Mouse (Mus musculus): ENCODE measurements around the gene Tifab. TPM values are rescaled to one million over a fixed set of nuclear protein-coding genes. Genes with fewer than 3 reads are reported as not detected.
"Not testable (repeated sequence)": the region's sequence is repeated elsewhere in the genome, so short reads cannot be mapped to it uniquely, and the experiment has no call there.

Gene Tifab
- polyA plus RNA-seq (2017; shearing (Covaris generic)) = under 1 TPM in 1 of 3 experiments, not detected in 2; 0.91 TPM

- no peak for ATAC-seq
These were observed at the start of gene Tifab for GRCm38 (mm10) chr13:56178416-56179035. Gene Tifab (minus strand): TSS chr13:56178885.

- ATAC-seq = no peak
These were observed 47.7 kb upstream of the Tifab start for GRCm38 (mm10) chr13:56226175-56226954.

GRCm38 (mm10) chr13:56223625-56224024, 44.9 kb upstream of the Tifab start:
- ATAC-seq = no peak

GRCm38 (mm10) chr13:56222849-56223246, 44.2 kb upstream of the Tifab start:
- ATAC-seq = no peak

GRCm38 (mm10) chr13:56221995-56222848, 43.5 kb upstream of the Tifab start:
- no peak for ATAC-seq

- ATAC-seq = no peak
These were observed 42.6 kb upstream of the Tifab start for GRCm38 (mm10) chr13:56221129-56221910.

GRCm38 (mm10) chr13:56219254-56219653, 40.6 kb upstream of the Tifab start:
- ATAC-seq = no peak

GRCm38 (mm10) chr13:56216090-56216489, 37.4 kb upstream of the Tifab start:
- ATAC-seq = no peak

- ATAC-seq = no peak
These were observed 35.9 kb upstream of the Tifab start for GRCm38 (mm10) chr13:56214633-56215032.

- ATAC-seq = no peak
These were observed 30.4 kb upstream of the Tifab start for GRCm38 (mm10) chr13:56209067-56209411.

GRCm38 (mm10) chr13:56208225-56209066, 29.8 kb upstream of the Tifab start:
- no peak for ATAC-seq

- ATAC-seq = no peak
These were observed 20.8 kb upstream of the Tifab start for GRCm38 (mm10) chr13:56199506-56199905.

GRCm38 (mm10) chr13:56197473-56198266, 19.0 kb upstream of the Tifab start:
- ATAC-seq = peak; percentile 84

- ATAC-seq = no peak
These were observed 18.3 kb upstream of the Tifab start for GRCm38 (mm10) chr13:56197031-56197430.

GRCm38 (mm10) chr13:56195824-56196223, 17.1 kb upstream of the Tifab start:
- peak; percentile 47 for ATAC-seq

- ATAC-seq = not testable (repeated sequence)
These were observed 15.5 kb upstream of the Tifab start for GRCm38 (mm10) chr13:56194181-56194580.

- ATAC-seq = no peak
These were observed 12.5 kb upstream of the Tifab start for GRCm38 (mm10) chr13:56191225-56191624.

GRCm38 (mm10) chr13:56189688-56190087, 11.0 kb upstream of the Tifab start:
- no peak for ATAC-seq

GRCm38 (mm10) chr13:56183687-56184086, 5.0 kb upstream of the Tifab start:
- no peak for ATAC-seq

- no peak for ATAC-seq
These were observed 2.7 kb upstream of the Tifab start for GRCm38 (mm10) chr13:56181424-56181823.

GRCm38 (mm10) chr13:56176310-56176709, 2.4 kb downstream of the Tifab start:
- no peak for ATAC-seq

All from inflammation-experienced regulatory T-cells, adult 6 months (primary cell).